Mouse (Mus musculus) embryonic fibroblast, embryonic 13.5 days (primary cell): Measurements from ENCODE around the gene Cmtm8. TPM values are rescaled to one million over a fixed set of nuclear protein-coding genes. Genes with fewer than 3 reads are reported as not detected.

Experiments used
- H3K27ac ChIP-seq: 2 replicates; pipeline ENCODE4 v1.5.1; 2012; ENCODE audit warnings: low read length, control low read depth, inconsistent platforms; ENCODE audit not compliant: insufficient read depth
- H3K4me1 ChIP-seq: 2 replicates; pipeline ENCODE4 v1.6.1; 2011; ENCODE audit warnings: low read length; ENCODE audit not compliant: control insufficient read depth, insufficient read depth
- H3K4me3 ChIP-seq: 2 replicates; pipeline ENCODE4 v1.5.1; 2011; ENCODE audit warnings: mild to moderate bottlenecking, control low read depth, low read length; ENCODE audit not compliant: insufficient read depth
- CTCF ChIP-seq: IDR thresholded peaks from 2 replicates; pipeline ENCODE4 v1.5.1; 2011; ENCODE audit warnings: mild to moderate bottlenecking, control low read depth, low read length, moderate library complexity, borderline replicate concordance; ENCODE audit not compliant: insufficient read depth
- POLR2A ChIP-seq: IDR thresholded peaks from 2 replicates; pipeline ENCODE4 v1.6.1; 2011; ENCODE audit warnings: low read depth, mild to moderate bottlenecking, control low read depth, low read length, moderate library complexity
- polyA plus RNA-seq: library from polyadenylated mRNA; stranded (reverse); fragments of >200 nt; gene quantifications from 2 replicates; pipeline ENCODE4 v1.2.4, GENCODE M21; 2011; ENCODE audit warnings: low read depth; ENCODE audit not compliant: missing spikeins, insufficient read length

The Cmtm8 gene
- polyA plus RNA-seq = 1.3 and 1.8 TPM in 2 replicates

GRCm38 (mm10) chr9:114844017-114844662, at the start of gene Cmtm8:
TSS of gene Cmtm8 (minus strand) at chr9:114844156.
- H3K4me3 ChIP-seq = peak within 1 kb of the TSS; percentile 57
- H3K4me1 ChIP-seq = no peaks in the 10 kb centered on the region
- TF ChIP-seq CTCF = 0 out of 2 replicates have a peak, but pooled peaks have one; percentile 10
- TF ChIP-seq POLR2A = no peak; the same call in 1 of the 2 replicates
- H3K27ac ChIP-seq = no peak within 1 kb of the TSS

GRCm38 (mm10) chr9:114892974-114893373, 49.0 kb upstream of the Cmtm8 start:
- no peak overlapping the region for H3K27ac ChIP-seq
- TF ChIP-seq CTCF (no peak), POLR2A (no peak)

GRCm38 (mm10) chr9:114890377-114890776, 46.4 kb upstream of the Cmtm8 start:
- Histone ChIP-seq H3K4me3 (no peak overlapping the region), H3K4me1 (no peaks in the 10 kb centered on the region), H3K27ac (no peak overlapping the region)
- no peak for TF ChIP-seq POLR2A
- TF ChIP-seq CTCF = no peak

More at GRCm38 (mm10) chr9:114892974-114893373, 49.0 kb upstream of the Cmtm8 start:
- no peaks in the 10 kb centered on the region for H3K4me1 ChIP-seq
- no peak overlapping the region for H3K4me3 ChIP-seq

GRCm38 (mm10) chr9:114888856-114889407, 45.0 kb upstream of the Cmtm8 start:
- Histone ChIP-seq H3K4me1 (no peaks in the 10 kb centered on the region), H3K27ac (no peak overlapping the region), H3K4me3 (no peak overlapping the region)
- TF ChIP-seq CTCF (no peak), POLR2A (no peak)

GRCm38 (mm10) chr9:114887699-114888098, 43.7 kb upstream of the Cmtm8 start:
- H3K4me3 ChIP-seq = no peak overlapping the region
- no peak overlapping the region for H3K27ac ChIP-seq
- TF ChIP-seq CTCF (no peak), POLR2A (no peak)
- H3K4me1 ChIP-seq = no peaks in the 10 kb centered on the region

- TF ChIP-seq POLR2A = no peak
- Histone ChIP-seq H3K27ac (no peak overlapping the region), H3K4me3 (no peak overlapping the region), H3K4me1 (no peaks in the 10 kb centered on the region)
Measured at GRCm38 (mm10) chr9:114885991-114886662, 42.2 kb upstream of the Cmtm8 start.

GRCm38 (mm10) chr9:114885564-114885963, 41.6 kb upstream of the Cmtm8 start:
- Histone ChIP-seq H3K27ac (no peak overlapping the region), H3K4me3 (no peak overlapping the region)
- no peak for TF ChIP-seq CTCF
- TF ChIP-seq POLR2A = no peak

GRCm38 (mm10) chr9:114881977-114882376, 38.0 kb upstream of the Cmtm8 start:
- Histone ChIP-seq H3K27ac (no peak overlapping the region), H3K4me1 (no peaks in the 10 kb centered on the region), H3K4me3 (no peak overlapping the region)
- TF ChIP-seq POLR2A (no peak), CTCF (no peak)

More at GRCm38 (mm10) chr9:114885564-114885963, 41.6 kb upstream of the Cmtm8 start:
- H3K4me1 ChIP-seq = no peaks in the 10 kb centered on the region

GRCm38 (mm10) chr9:114855327-114855726, 11.4 kb upstream of the Cmtm8 start:
- Histone ChIP-seq H3K4me1 (no peaks in the 10 kb centered on the region), H3K27ac (no peak overlapping the region), H3K4me3 (no peak overlapping the region)
- TF ChIP-seq POLR2A (no peak), CTCF (no peak)

- Histone ChIP-seq H3K4me3 (no peak overlapping the region), H3K27ac (no peak overlapping the region), H3K4me1 (no peaks in the 10 kb centered on the region)
- TF ChIP-seq POLR2A = no peak
- TF ChIP-seq CTCF = no peak
Measured at GRCm38 (mm10) chr9:114854686-114855085, 10.7 kb upstream of the Cmtm8 start.
